Comparison of ENCODE assay signal across 32 mouse cellular contexts in genomic region chr11:102348101-102348585, GRCm38 (mm10). TPM values are rescaled to one million over a fixed set of nuclear protein-coding genes. Genes with fewer than 3 reads are reported as not detected.
DNase-seq lines count a peak whose midpoint lies in the region; ATAC-seq and TF ChIP-seq lines count a peak whose summit lies in the region.
"Had no signal": no experiment of that assay in that cellular context is flagged by ENCODE, and none has a peak within 500 bp of the region (broad histone marks: within the 10 kb centered on the region; RNA-seq: fewer than 3 reads in every experiment).

No protein-coding gene starts in this region.

- no peaks in the 10 kb centered on the region for H3K79me2 ChIP-seq in heart, adult 2 months (replicated peaks; ENCODE audit: control insufficient read depth, insufficient read depth, low read length)

- intact Hi-C loops in heart, adult 2 months (cut with DNase I), result loop anchor here (5.0 kb wide), 1 partner anchor 49 kb away; no protein-coding TSS in a partner anchor

- 83% methylated on average over 7 of the region's 7 CpGs for WGBS in heart, embryonic 12.5 days
- WGBS in heart, adult 2 months, result 75% methylated on average over 7 of the region's 7 CpGs
- 81% methylated on average over 7 of the region's 7 CpGs for WGBS in liver, embryonic 12.5 days (ENCODE audit: insufficient replicate concordance)
- WGBS in liver, postnatal 0 days (ENCODE audit: insufficient replicate concordance), result 88% methylated on average over 7 of the region's 7 CpGs
- WGBS in midbrain, embryonic 15.5 days, result 87% methylated on average over 7 of the region's 7 CpGs

- no peak for TF ChIP-seq EP300 in heart, adult 2 months (IDR thresholded peaks at IDR 0.05; ENCODE audit: insufficient read depth, low read depth, low read length)
- no peak for TF ChIP-seq EP300 in liver, postnatal 0 days (IDR thresholded peaks at IDR 0.05; ENCODE audit: low read depth)

- no peak overlapping the region for H3K4me3 ChIP-seq in heart, embryonic 12.5 days
- H3K4me3 ChIP-seq in heart, adult 2 months, result no peak overlapping the region
- peak overlapping the region; percentile 70 for H3K4me3 ChIP-seq in testis, adult 2 months (ENCODE audit: control insufficient read depth, low read depth, low read length)
- H3K4me3 ChIP-seq in liver, embryonic 12.5 days, result no peak overlapping the region
- no peak overlapping the region for H3K4me3 ChIP-seq in liver, postnatal 0 days (ENCODE audit: low read depth, low read length)
- H3K4me3 ChIP-seq in midbrain, embryonic 15.5 days, result no peak overlapping the region
- H3K4me3 ChIP-seq: heart, embryonic 15.5 days; hindbrain, embryonic 12.5 days; intestine, embryonic 15.5 days; left cerebral cortex, adult 2 months; limb, embryonic 12.5 days; megakaryocyte, embryonic 14.5 days; midbrain, embryonic 12.5 days; neural tube, embryonic 13.5 days had no signal

- no peak overlapping the region for H3K9ac ChIP-seq in heart, embryonic 12.5 days
- no peak overlapping the region for H3K9ac ChIP-seq in heart, adult 2 months (ENCODE audit: low read depth, low read length)
- H3K9ac ChIP-seq in liver, embryonic 12.5 days, result no peak overlapping the region
- H3K9ac ChIP-seq in liver, postnatal 0 days (replicated peaks), result no peak overlapping the region
- H3K9ac ChIP-seq in midbrain, embryonic 15.5 days, result no peak overlapping the region
- H3K9ac ChIP-seq: heart, embryonic 15.5 days; hindbrain, embryonic 12.5 days; intestine, embryonic 15.5 days; limb, embryonic 12.5 days; midbrain, embryonic 12.5 days; neural tube, embryonic 13.5 days had no signal

- H3K36me3 ChIP-seq in heart, embryonic 12.5 days, result no peaks in the 10 kb centered on the region
- H3K36me3 ChIP-seq in heart, adult 2 months (ENCODE audit: control insufficient read depth, insufficient read depth, low read length), result no peaks in the 10 kb centered on the region
- H3K36me3 ChIP-seq in testis, adult 2 months (ENCODE audit: control insufficient read depth, insufficient read depth, low read length), result no peaks in the 10 kb centered on the region
- H3K36me3 ChIP-seq in liver, embryonic 12.5 days, result peaks cover 45% of the 10 kb centered on the region
- peaks cover 38% of the 10 kb centered on the region for H3K36me3 ChIP-seq in liver, postnatal 0 days (replicated peaks; ENCODE audit: insufficient read depth, low read length)
- no peaks in the 10 kb centered on the region for H3K36me3 ChIP-seq in midbrain, embryonic 15.5 days (replicated peaks)
- H3K36me3 ChIP-seq: heart, embryonic 15.5 days; hindbrain, embryonic 12.5 days; intestine, embryonic 15.5 days; limb, embryonic 12.5 days; midbrain, embryonic 12.5 days; neural tube, embryonic 13.5 days had no signal

- DNase-seq in heart, adult 2 months, result no peak
- DNase-seq in testis, postnatal 14 days (ENCODE audit: low spot score), result no peak
- peak; percentile 43 for DNase-seq in liver, postnatal 0 days
- no peak for DNase-seq in cerebellum, postnatal 25 days
- DNase-seq: adrenal gland, postnatal 10 days; cerebellum, adult 11-12 months; cerebellum, adult 9-11 months; gastrocnemius, postnatal 25 days; heart, adult 18-20 months; kidney, adult 2 months; kidney, postnatal 4 days; lung, adult 18-20 months; lung, postnatal 4 days; thymus, adult 2 months; thymus, postnatal 36 days had no signal

- peaks cover 22% of the 10 kb centered on the region for H3K27me3 ChIP-seq in heart, embryonic 12.5 days (replicated peaks)
- no peaks in the 10 kb centered on the region for H3K27me3 ChIP-seq in heart, adult 2 months (ENCODE audit: control insufficient read depth, insufficient read depth, low read length)
- H3K27me3 ChIP-seq in testis, adult 2 months (ENCODE audit: control insufficient read depth, insufficient read depth, low read length), result no peaks in the 10 kb centered on the region
- peaks cover 27% of the 10 kb centered on the region; the same call in 1 of the 2 replicates for H3K27me3 ChIP-seq in liver, embryonic 12.5 days (replicated peaks)
- H3K27me3 ChIP-seq in liver, postnatal 0 days (ENCODE audit: insufficient read depth, low read length), result 0 out of 2 replicates have a peak, but pooled peaks cover 7% of the 10 kb centered on the region
- no peaks in the 10 kb centered on the region for H3K27me3 ChIP-seq in midbrain, embryonic 15.5 days (replicated peaks)
- H3K27me3 ChIP-seq: intestine, embryonic 15.5 days had no signal

- no peak for TF ChIP-seq POLR2A in heart, adult 2 months (IDR thresholded peaks at IDR 0.05; ENCODE audit: insufficient read depth, low read depth, low read length)
- no peak for TF ChIP-seq POLR2A in testis, adult 2 months (IDR thresholded peaks at IDR 0.05; ENCODE audit: control insufficient read depth, low read depth, low read length)

- no peak overlapping the region for H3K27ac ChIP-seq in heart, embryonic 12.5 days (ENCODE audit: poor library complexity, severe bottlenecking)
- H3K27ac ChIP-seq in heart, adult 2 months, result no peak overlapping the region
- no peak overlapping the region for H3K27ac ChIP-seq in testis, adult 2 months (ENCODE audit: control insufficient read depth, insufficient read depth, low read depth, low read length)
- H3K27ac ChIP-seq in liver, embryonic 12.5 days, result peak overlapping the region; percentile 45
- peak overlapping the region; percentile 30; the same call in 1 of the 2 replicates for H3K27ac ChIP-seq in liver, postnatal 0 days (ENCODE audit: low read depth)
- no peak overlapping the region for H3K27ac ChIP-seq in midbrain, embryonic 15.5 days
- H3K27ac ChIP-seq: heart, embryonic 15.5 days; hindbrain, embryonic 12.5 days; hindbrain, postnatal 0 days; intestine, embryonic 15.5 days; left cerebral cortex, adult 2 months; limb, embryonic 12.5 days; midbrain, embryonic 12.5 days; neural tube, embryonic 13.5 days had no signal

- no peak for TF ChIP-seq CTCF in heart, adult 2 months (IDR thresholded peaks at IDR 0.05)
- no peak for TF ChIP-seq CTCF in testis, adult 2 months (IDR thresholded peaks at IDR 0.05; ENCODE audit: control insufficient read depth, insufficient read depth, insufficient replicate concordance, low read depth, low read length)
- no peak for TF ChIP-seq CTCF in liver, postnatal 0 days (IDR thresholded peaks at IDR 0.05; ENCODE audit: low read depth)

- no peak overlapping the region for H3K4me2 ChIP-seq in heart, embryonic 12.5 days
- H3K4me2 ChIP-seq in liver, embryonic 12.5 days, result no peak overlapping the region
- H3K4me2 ChIP-seq in liver, postnatal 0 days (ENCODE audit: low read depth, low read length), result no peak overlapping the region
- no peak overlapping the region for H3K4me2 ChIP-seq in midbrain, embryonic 15.5 days
- H3K4me2 ChIP-seq: heart, embryonic 15.5 days; hindbrain, embryonic 12.5 days; intestine, embryonic 15.5 days; limb, embryonic 12.5 days; midbrain, embryonic 12.5 days; neural tube, embryonic 13.5 days had no signal

- no peaks in the 10 kb centered on the region for H3K9me3 ChIP-seq in heart, embryonic 12.5 days (replicated peaks)
- H3K9me3 ChIP-seq in liver, embryonic 12.5 days (replicated peaks), result no peaks in the 10 kb centered on the region
- no peaks in the 10 kb centered on the region for H3K9me3 ChIP-seq in liver, postnatal 0 days (ENCODE audit: low read length)
- no peaks in the 10 kb centered on the region for H3K9me3 ChIP-seq in midbrain, embryonic 15.5 days
- H3K9me3 ChIP-seq: heart, embryonic 15.5 days; hindbrain, embryonic 12.5 days; intestine, embryonic 15.5 days; limb, embryonic 12.5 days; megakaryocyte, embryonic 14.5 days; midbrain, embryonic 12.5 days; neural tube, embryonic 13.5 days had no signal

- no peaks in the 10 kb centered on the region for H3K4me1 ChIP-seq in heart, embryonic 12.5 days (replicated peaks)
- no peaks in the 10 kb centered on the region; the same call in 1 of the 2 replicates for H3K4me1 ChIP-seq in heart, adult 2 months (ENCODE audit: control insufficient read depth, insufficient read depth, low read length)
- no peaks in the 10 kb centered on the region for H3K4me1 ChIP-seq in testis, adult 2 months (ENCODE audit: control insufficient read depth, insufficient read depth, low read length)
- peaks cover 29% of the 10 kb centered on the region for H3K4me1 ChIP-seq in liver, embryonic 12.5 days
- H3K4me1 ChIP-seq in liver, postnatal 0 days (ENCODE audit: insufficient read depth), result no peaks in the 10 kb centered on the region; the same call in 1 of the 2 replicates
- H3K4me1 ChIP-seq in midbrain, embryonic 15.5 days, result no peaks in the 10 kb centered on the region
- H3K4me1 ChIP-seq: heart, embryonic 15.5 days; megakaryocyte, embryonic 14.5 days; neural tube, embryonic 13.5 days had no signal

- ATAC-seq in heart, embryonic 12.5 days (ENCODE audit: insufficient number of reproducible peaks, low FRiP score), result peak; percentile 46
- peak; percentile 68 for ATAC-seq in liver, embryonic 12.5 days
- peak; percentile 58 for ATAC-seq in liver, postnatal 0 days
- no peak for ATAC-seq in midbrain, embryonic 15.5 days (replicated peaks)
- ATAC-seq: forebrain, embryonic 14.5 days; hindbrain, postnatal 0 days; intestine, embryonic 15.5 days; lung, postnatal 0 days; Patski had no signal

RNA-seq across cellular contexts. Expression of gene Slc4a1, which starts 17.9 kb away (rescaled TPM):
- polyA plus RNA-seq in heart, embryonic 12.5 days (2016; fragmentation: Nextera tagmentation; extraction: Ambion mirVana), result 114 and 116 TPM in 2 replicates
- 10 to 100 TPM in 1 of 2 experiments, under 1 TPM in 1; 0.42 to 10.3 TPM for total RNA-seq in heart, adult 2 months (2021)
- 0.91 and 4.4 TPM in 2 replicates for polyA plus RNA-seq in heart, adult 2 months (2012; rRNA removed)
- polyA plus RNA-seq in testis, adult 2 months (2012; rRNA removed), result not detected in 2 replicates
- polyA plus RNA-seq in liver, embryonic 12.5 days (2016; fragmentation: Nextera tagmentation; extraction: Ambion mirVana), result 913 and 972 TPM in 2 replicates
- 311 and 329 TPM in 2 replicates for polyA plus RNA-seq in liver, postnatal 0 days (2015; fragmentation: Nextera tagmentation; extraction: Ambion mirVana)
- 2.9 and 3.8 TPM in 2 replicates for polyA plus RNA-seq in midbrain, embryonic 15.5 days (2015; fragmentation: Nextera tagmentation; extraction: Ambion mirVana)
- polyA plus RNA-seq: Patski had no signal

RNA-seq across cellular contexts. Expression of gene Ubtf, which starts 28.6 kb away (rescaled TPM):
- 65.4 and 68.6 TPM in 2 replicates for polyA plus RNA-seq in heart, embryonic 12.5 days (2016; fragmentation: Nextera tagmentation; extraction: Ambion mirVana)
- 10 to 100 TPM; 52.5 to 59.4 TPM for total RNA-seq in heart, adult 2 months (2021)
- polyA plus RNA-seq in heart, adult 2 months (2012; rRNA removed), result 14.9 and 22.1 TPM in 2 replicates
- 8.6 and 8.9 TPM in 2 replicates for polyA plus RNA-seq in testis, adult 2 months (2012; rRNA removed)
- 97.2 and 98.8 TPM in 2 replicates for polyA plus RNA-seq in liver, embryonic 12.5 days (2016; fragmentation: Nextera tagmentation; extraction: Ambion mirVana)
- polyA plus RNA-seq in liver, postnatal 0 days (2015; fragmentation: Nextera tagmentation; extraction: Ambion mirVana), result 32.4 and 32.5 TPM in 2 replicates
- 82.8 and 83.9 TPM in 2 replicates for polyA plus RNA-seq in midbrain, embryonic 15.5 days (2015; fragmentation: Nextera tagmentation; extraction: Ambion mirVana)

RNA-seq across cellular contexts. Expression of gene Rundc3a, which starts 45.1 kb away (rescaled TPM):
- polyA plus RNA-seq in heart, embryonic 12.5 days (2016; fragmentation: Nextera tagmentation; extraction: Ambion mirVana), result 1.7 and 1.8 TPM in 2 replicates
- total RNA-seq in heart, adult 2 months (2021), result under 1 TPM in 1 of 2 experiments, not detected in 1; 0.66 TPM
- polyA plus RNA-seq in heart, adult 2 months (2012; rRNA removed), result 0.23 and 0.32 TPM in 2 replicates
- polyA plus RNA-seq in testis, adult 2 months (2012; rRNA removed), result 53.7 and 55.6 TPM in 2 replicates
- polyA plus RNA-seq in liver, embryonic 12.5 days (2016; fragmentation: Nextera tagmentation; extraction: Ambion mirVana), result 1.9 and 2.1 TPM in 2 replicates
- polyA plus RNA-seq in liver, postnatal 0 days (2015; fragmentation: Nextera tagmentation; extraction: Ambion mirVana), result 1.8 and 2.4 TPM in 2 replicates
- 160 and 165 TPM in 2 replicates for polyA plus RNA-seq in midbrain, embryonic 15.5 days (2015; fragmentation: Nextera tagmentation; extraction: Ambion mirVana)
- total RNA-seq: heart, postnatal 25 days had no signal

RNA-seq across cellular contexts. Expression of gene Atxn7l3, which starts 51.7 kb away (rescaled TPM):
- 10.9 and 11.8 TPM in 2 replicates for polyA plus RNA-seq in heart, embryonic 12.5 days (2016; fragmentation: Nextera tagmentation; extraction: Ambion mirVana)
- 10 to 100 TPM; 19.0 to 21.7 TPM for total RNA-seq in heart, adult 2 months (2021)
- polyA plus RNA-seq in heart, adult 2 months (2012; rRNA removed), result 17.4 and 21.2 TPM in 2 replicates
- polyA plus RNA-seq in testis, adult 2 months (2012; rRNA removed), result 16.8 and 17.8 TPM in 2 replicates
- polyA plus RNA-seq in liver, embryonic 12.5 days (2016; fragmentation: Nextera tagmentation; extraction: Ambion mirVana), result 7.3 and 7.5 TPM in 2 replicates
- polyA plus RNA-seq in liver, postnatal 0 days (2015; fragmentation: Nextera tagmentation; extraction: Ambion mirVana), result 4.5 and 4.6 TPM in 2 replicates
- 31.6 and 31.8 TPM in 2 replicates for polyA plus RNA-seq in midbrain, embryonic 15.5 days (2015; fragmentation: Nextera tagmentation; extraction: Ambion mirVana)

RNA-seq across cellular contexts. Expression of gene Slc25a39, which starts 59.6 kb away (rescaled TPM):
- 253 and 260 TPM in 2 replicates for polyA plus RNA-seq in heart, embryonic 12.5 days (2016; fragmentation: Nextera tagmentation; extraction: Ambion mirVana)
- 100 to 1,000 TPM; 196 to 213 TPM for total RNA-seq in heart, adult 2 months (2021)
- polyA plus RNA-seq in heart, adult 2 months (2012; rRNA removed), result 307 and 331 TPM in 2 replicates
- polyA plus RNA-seq in testis, adult 2 months (2012; rRNA removed), result 1,405 and 1,456 TPM in 2 replicates
- polyA plus RNA-seq in liver, embryonic 12.5 days (2016; fragmentation: Nextera tagmentation; extraction: Ambion mirVana), result 365 and 367 TPM in 2 replicates
- polyA plus RNA-seq in liver, postnatal 0 days (2015; fragmentation: Nextera tagmentation; extraction: Ambion mirVana), result 510 and 522 TPM in 2 replicates
- 146 and 168 TPM in 2 replicates for polyA plus RNA-seq in midbrain, embryonic 15.5 days (2015; fragmentation: Nextera tagmentation; extraction: Ambion mirVana)

Comparison
In these comparisons a context has a peak if more than half of its experiments do, and no peak if none do; other contexts are left out.
1. RNA of gene Slc4a1, which starts 17.9 kb away (polyA plus RNA-seq): 913 to 972 TPM in liver, embryonic 12.5 days, 311 to 329 TPM in liver, postnatal 0 days and 114 to 116 TPM in heart, embryonic 12.5 days; 0.91 to 4.4 TPM in heart, adult 2 months, 2.9 to 3.8 TPM in midbrain, embryonic 15.5 days and not detected in testis, adult 2 months; every median in the first group is over 10 times any median in the second.
2. H3K27ac ChIP-seq: peak in liver, embryonic 12.5 days (single experiment) and liver, postnatal 0 days (single experiment); none in heart, embryonic 12.5 days (single experiment), heart, adult 2 months (single experiment), testis, adult 2 months (single experiment) and midbrain, embryonic 15.5 days (single experiment).
3. RNA of gene Rundc3a, which starts 45.1 kb away (polyA plus RNA-seq): 160 to 165 TPM in midbrain, embryonic 15.5 days and 53.7 to 55.6 TPM in testis, adult 2 months; 1.9 to 2.1 TPM in liver, embryonic 12.5 days, 1.8 to 2.4 TPM in liver, postnatal 0 days, 1.7 to 1.8 TPM in heart, embryonic 12.5 days and 0.23 to 0.32 TPM in heart, adult 2 months; every median in the first group is over 10 times any median in the second.